Mouse (Mus musculus) left cerebral cortex, postnatal 10 days (tissue): ENCODE data around the gene Trank1. TPM values are rescaled to one million over a fixed set of nuclear protein-coding genes. Genes with fewer than 3 reads are reported as not detected.

Source experiments
- DNase-seq, 2 experiments: peaks; one replicate each; pipeline ENCODE4 v3.0.0; 2021 to 2022; ENCODE audit warnings: low spot score in 2 of 2, mixed read lengths in 1 of 2; ENCODE audit errors: extremely low spot score in 1 of 2
- intact Hi-C: fragments of 180-260 bp; cut with DNase I; formaldehyde crosslinking; loops from one replicate; pipeline ENCODE4 v1.15.1; 2025
- total RNA-seq, 2 experiments: library from RNA; stranded (reverse); gene quantifications; 2 replicates each; pipeline ENCODE4 v1.2.3; 2021

Gene Trank1
- total RNA-seq, result 100 to 1,000 TPM; 189 to 196 TPM

DNA sequence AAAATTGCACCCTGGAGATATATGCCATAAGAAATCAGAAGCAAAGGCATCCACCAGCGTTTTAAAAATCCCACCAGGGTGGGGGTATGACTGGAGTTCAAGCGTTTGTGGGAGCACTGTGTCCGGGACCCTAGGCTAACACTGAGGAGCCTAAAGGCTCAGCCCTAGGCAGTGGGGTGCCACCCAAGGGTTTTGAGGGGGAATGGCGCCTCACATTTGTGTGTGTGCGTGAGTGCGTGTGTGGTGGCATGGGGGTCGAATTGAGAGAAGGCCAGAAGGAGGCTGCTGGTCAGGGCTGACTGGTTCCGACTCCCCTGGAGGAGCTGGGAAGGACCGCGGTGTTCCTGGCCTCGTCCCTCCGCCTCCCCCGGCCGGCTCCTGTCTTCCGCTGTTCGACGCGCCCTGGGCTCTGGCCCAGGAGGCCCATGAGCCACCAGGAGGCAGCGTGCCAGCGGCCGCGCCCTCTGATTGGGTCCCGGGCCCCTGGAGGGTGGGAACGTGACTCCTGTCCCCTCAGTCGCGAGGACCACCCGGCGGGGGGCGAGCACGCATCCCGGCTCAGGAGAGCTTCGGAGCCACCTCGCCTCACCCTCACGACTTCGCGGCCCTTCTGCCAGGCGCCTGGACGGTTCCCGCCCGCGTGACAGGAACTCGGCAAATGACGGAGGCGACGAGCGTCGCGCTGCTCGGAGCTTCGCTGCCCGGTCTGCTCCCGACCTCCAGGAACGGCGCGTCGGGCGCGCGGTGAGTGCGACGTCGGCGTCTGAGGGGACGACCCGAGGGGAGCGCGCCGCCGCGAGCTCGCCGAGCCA lies at the start of gene Trank1:
TSS of gene Trank1 (plus strand) at position 709 of the 812 bp plus-strand sequence.
- intact Hi-C loops, result no loop called here

DNA sequence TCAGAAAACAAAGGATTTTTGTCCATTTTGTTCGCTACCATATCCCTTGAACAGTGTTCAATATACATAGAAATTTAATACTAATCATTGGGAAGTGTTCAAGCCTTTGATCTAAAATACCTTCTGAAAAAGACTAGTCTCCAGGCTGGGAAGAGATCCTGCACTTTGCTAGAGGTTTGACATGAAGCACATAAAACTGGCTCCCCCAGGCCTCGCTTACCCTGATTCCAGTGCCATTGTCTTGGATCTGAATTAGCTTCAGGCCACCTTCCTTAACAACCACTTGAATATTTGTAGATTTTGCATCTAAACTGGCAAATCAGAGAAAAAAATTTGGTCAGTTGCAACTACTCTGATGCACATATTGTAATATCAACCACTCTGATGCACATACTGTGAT lies 43.5 kb upstream of the Trank1 start:
- DNase-seq, result no peak
- intact Hi-C loops, result no loop called here

More for the DNA sequence above, at the start of gene Trank1:
- DNase-seq, result peak in 1 of 2 experiments; percentile 70

DNA sequence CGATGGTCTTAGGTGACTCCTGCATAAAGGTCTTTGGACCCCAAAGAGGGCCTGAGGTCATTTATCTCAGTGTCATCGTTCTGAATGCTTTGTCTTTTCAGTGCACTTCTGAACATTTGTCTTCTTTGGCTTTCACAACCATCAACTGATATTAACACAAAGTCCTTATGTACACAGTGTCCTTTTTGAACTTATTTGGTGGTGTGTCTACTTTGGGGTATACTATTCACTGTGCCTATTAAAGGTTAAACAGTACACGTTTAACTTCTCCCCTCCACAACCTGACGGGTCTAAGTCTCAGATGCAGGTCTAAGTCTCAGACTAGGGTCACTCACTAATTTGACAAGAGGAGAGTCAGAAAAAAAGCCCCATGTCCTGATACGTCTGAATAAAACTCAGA lies 40.9 kb upstream of the Trank1 start:
- intact Hi-C loops, result no loop called here
- no peak for DNase-seq

DNA sequence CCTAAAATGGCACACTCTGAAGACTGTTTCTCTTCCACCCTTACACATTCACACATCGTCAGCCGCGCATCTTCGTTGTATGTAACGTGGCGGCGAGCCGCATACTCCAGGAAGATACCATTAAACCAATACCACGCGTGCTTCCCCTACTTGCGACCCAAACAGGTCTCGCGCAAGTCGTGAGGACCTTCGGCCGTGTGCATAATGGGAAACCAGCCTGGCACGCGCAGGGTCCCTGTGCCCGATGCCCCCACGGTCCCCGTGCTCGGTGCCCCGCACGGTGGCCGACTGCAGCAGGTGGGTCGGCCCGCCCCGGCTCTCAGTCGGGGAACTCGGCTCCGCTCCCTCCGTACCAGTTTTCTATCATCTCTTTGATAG lies 40.5 kb upstream of the Trank1 start:
- intact Hi-C loops, result no loop called here
- DNase-seq, result peak in 1 of 2 experiments; percentile 83

DNA sequence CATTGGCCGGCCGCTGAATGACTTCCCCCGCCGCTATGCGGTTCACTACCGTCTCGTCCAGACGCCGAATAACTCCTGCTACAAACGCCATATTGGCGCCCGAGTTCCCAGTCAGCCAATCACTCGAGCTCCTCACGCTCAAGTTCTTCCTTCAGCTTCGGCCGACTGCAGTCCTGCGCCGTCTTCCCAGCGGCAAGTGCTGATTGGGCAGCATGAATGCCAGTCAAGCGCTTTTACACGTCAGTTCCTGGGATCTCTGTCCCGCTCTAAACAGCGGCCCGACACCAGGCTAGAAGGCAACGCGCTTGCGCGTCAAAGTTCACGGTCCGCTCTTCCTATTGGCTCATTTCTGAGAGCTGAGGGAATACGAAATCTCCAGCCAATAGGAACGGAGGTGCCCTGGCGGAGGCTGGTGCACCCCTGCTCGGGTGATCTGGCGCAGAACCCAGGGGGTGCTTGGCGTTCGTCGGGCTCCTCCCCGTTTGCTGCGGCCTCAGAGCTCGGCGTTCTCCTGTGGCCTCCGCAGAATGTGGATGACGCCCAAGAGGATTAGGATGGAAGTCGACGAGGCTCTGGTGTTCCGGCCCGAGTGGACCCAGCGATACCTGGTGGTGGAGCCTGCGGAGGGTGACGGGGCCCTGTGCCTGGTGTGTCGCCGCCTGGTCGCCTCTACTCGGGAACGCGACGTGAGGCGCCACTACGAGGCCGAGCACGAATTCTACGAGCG lies 39.9 kb upstream of the Trank1 start, which contains the start of the genes Mlh1 and Epm2aip1:
TSS of gene Mlh1 (minus strand) at position 358 of the 727 bp plus-strand sequence.
TSS of gene Epm2aip1 (plus strand) at position 496 of the 727 bp plus-strand sequence.
- peak; percentile 99 to 100 for DNase-seq
- intact Hi-C loops, result no loop called here

DNA sequence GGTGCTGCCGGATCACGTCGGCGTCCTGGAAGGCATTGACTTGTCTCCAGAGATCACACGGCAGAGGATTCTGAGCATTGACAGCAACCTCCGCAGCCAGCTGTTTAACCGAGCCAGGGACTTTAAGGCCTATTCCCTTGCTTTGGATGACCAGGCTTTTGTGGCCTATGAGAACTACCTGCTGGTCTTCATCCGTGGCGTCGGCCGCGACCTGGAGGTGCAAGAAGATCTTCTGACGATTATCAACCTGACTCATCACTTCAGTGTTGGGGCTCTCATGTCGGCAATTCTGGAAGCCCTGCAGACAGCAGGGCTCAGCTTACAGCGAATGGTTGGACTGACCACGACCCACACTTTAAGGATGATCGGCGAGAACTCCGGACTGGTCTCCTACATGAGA lies 39.2 kb upstream of the Trank1 start:
- no peak for DNase-seq
- intact Hi-C loops, result no loop called here

DNA sequence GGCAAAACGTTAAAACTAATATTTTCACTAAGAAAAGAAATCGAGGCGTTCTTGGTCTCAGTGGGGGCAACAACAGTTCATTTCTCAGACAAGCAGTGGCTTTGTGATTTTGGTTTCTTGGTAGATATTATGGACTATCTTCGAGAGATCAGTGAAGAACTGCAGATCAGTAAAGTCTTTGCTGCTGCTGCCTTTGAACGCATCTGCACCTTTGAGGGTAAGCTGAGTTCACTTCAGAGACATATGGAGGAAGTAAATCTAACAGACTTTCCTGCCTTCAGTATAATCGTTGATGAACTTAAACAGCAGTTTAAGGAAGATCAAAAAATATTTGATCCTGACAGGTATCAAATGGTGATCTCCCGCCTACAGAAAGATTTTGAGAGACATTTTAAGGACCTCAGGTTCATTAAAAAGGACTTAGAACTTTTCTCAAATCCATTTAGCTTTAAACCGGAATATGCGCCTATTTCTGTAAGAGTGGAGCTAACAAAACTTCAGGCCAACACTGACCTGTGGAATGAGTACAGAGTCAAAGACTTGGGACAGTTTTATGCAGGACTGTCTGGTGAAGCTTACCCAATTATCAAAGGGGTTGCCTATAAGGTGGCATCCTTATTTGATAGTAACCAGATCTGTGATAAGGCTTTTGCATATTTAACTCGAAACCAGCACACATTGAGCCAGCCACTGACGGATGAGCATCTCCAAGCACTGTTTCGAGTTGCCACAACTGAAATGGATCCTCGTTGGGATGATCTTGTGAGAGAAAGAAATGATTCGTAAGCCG lies 38.3 kb upstream of the Trank1 start:
- intact Hi-C loops, result no loop called here
- no peak for DNase-seq

DNA sequence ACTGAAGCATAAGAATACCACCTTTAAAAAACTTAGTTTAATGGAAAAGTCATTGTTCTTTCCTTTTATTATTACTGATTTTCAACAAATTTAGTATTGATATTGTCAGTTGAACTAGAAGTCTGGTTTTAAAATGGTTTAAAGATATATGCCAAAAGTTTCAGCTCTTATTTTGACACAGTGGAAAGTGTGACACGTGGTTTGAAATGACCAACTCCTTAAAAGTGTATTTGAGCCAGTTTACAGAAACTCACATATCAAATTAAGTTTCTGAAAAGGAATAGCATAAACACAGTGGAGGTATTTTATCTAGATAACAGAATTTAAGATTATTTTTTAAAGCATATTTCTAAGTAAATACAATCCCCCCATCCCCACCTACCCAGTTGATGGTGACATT lies 37.6 kb upstream of the Trank1 start:
- intact Hi-C loops, result no loop called here
- no peak for DNase-seq

DNA sequence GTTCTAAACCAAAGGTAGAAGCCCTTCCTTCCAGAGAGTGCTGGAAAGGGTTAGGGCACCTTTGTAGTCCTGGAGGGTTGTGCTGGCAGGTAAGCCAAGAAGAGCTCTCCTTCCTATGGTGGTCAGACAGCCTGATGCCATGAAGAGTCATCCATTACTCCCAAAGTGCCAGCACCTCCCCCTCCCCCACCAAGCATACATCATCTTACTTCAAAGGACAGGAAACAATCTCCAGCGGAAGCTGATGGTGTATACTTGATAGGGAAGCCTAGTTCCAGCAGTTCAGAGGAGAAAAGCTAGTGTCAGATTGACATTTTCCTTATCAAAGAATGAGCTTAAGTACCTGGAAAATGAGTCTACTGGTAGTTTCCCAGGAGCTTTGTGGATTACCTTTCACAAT lies 36.4 kb upstream of the Trank1 start:
- peak in 1 of 2 experiments; percentile 39 for DNase-seq
- intact Hi-C loops, result no loop called here

DNA sequence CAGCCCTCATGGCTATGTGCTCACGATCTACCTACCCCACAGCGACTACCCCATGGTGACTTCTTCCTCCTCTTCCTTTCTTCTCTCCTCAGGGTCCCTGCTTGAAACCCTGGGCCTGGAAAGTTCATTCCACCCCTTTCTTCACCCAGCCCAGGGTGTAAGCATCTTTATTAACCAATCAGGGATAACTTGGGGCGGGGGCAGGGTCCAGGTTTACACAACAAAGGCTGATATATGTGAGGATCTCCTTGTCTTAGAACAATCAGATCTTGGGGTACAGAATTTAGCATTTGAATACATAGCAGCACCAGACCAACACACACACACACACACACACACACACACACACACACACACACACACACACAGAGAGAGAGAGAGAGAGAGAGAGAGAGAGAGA lies 26.5 kb upstream of the Trank1 start:
- intact Hi-C loops, result no loop called here
- DNase-seq, result no peak

DNA sequence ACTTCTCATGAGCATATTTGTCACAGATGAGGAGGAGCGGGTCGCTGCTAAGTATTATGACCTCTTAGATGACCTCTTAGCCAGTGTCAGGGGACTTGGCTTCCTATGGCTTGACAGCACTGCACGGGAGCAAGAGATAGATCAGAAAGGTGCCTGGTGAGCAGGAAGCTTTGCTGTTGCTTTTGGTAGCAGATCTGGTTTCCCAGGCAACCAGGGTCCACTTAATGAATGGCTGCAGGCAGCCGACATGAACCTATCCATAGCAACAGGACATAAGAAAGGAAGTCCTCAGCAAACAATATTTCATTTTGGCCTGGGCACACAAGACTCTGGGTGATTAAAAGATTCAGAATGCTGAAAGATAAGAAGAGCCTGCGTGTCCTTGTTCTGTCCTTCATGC lies 25.9 kb upstream of the Trank1 start:
- DNase-seq, result no peak
- intact Hi-C loops, result no loop called here

DNA sequence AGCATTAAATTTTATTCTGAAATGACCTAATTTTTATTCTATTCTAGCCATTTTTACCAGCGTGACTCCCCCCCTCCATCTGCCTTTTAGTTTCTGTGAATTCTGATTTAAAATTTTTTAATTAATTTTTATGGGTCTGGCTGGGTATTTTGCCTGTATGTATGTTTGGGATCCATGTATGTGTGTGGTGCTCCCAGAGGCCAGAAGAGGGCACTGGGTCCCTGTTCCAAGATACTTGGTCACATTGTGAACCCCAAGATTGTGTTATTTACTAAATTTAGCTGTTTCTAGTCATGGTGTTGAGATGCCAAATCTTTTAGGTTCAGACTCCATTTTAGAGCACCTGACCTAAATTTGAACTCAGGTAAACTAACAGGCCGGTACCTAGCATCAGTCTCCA lies 25.1 kb upstream of the Trank1 start:
- intact Hi-C loops, result no loop called here
- DNase-seq, result no peak

DNA sequence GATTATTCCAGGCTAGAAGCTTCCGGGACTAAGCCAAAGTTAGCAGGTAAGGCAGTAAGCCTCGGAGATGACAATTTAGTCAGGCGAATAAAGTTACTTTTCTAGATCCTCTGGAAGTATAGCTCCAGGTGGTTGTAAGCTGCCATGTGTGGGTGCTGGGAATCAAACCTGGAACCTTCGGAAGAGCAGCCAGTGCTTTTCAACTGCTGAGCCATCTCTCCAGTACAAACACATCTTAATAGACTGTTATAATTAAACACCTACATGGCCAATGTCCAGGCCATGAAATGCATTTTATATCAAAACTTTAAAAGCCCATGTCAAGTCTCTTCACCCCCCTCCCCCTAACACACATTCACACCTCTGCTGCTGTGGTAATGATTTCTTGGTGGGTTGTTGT lies 23.6 kb upstream of the Trank1 start:
- DNase-seq, result no peak
- intact Hi-C loops, result no loop called here

DNA sequence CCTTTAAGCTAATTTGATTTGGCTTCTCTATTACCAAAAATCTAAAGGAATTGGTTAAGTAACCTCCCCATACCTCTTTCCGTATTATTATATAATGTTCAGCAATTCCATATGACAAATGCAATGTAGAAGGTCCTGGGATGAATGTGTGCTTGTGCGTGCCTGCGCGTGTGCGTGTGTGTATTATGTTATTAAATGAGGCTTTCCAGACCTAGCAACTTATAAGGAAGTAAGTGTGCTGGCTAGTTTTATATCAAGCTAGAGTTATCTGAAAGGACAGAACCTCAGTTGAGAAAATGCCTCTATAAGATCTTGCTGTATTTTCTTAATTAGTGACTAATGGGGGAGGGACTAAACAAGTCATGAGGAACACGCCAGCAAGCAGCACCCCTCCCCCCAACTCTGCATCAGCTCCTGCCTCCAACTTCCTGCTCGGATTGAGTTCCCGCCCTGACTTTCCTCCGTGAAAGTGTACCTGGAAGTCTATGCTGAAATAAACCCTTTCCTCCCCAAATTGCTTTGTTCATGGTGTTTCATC lies 22.2 kb upstream of the Trank1 start:
- intact Hi-C loops, result no loop called here
- DNase-seq, result peak in 1 of 2 experiments; percentile 64

DNA sequence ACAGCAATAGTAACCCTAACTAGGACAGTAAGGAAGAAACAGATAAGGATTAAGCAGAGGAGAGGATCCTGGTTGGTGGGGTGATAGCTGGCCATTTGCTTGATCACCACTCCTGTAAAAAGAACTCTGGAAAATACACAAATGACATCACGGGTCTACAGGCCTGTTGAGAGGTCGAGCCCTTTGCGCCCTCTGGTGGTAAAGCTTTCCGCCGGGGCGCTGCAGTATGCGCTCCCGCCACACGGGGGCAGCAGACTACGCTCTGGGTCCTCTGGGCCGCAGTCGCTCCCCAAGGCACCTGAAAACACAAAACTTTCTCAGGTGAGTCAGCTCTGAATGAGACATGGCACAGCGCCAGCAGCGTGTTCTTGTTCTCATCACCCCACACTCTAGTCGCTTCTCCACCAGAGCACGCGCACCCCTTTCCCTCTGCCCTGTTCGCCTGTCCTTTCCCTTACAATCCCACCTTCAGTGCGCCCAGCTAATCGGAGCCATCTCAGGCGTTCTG lies 21.7 kb upstream of the Trank1 start:
- DNase-seq, result peak; percentile 76 to 82
- intact Hi-C loops, result loop anchor here (5.0 kb wide), 1 partner anchor 187 kb away; no protein-coding TSS in a partner anchor

DNA sequence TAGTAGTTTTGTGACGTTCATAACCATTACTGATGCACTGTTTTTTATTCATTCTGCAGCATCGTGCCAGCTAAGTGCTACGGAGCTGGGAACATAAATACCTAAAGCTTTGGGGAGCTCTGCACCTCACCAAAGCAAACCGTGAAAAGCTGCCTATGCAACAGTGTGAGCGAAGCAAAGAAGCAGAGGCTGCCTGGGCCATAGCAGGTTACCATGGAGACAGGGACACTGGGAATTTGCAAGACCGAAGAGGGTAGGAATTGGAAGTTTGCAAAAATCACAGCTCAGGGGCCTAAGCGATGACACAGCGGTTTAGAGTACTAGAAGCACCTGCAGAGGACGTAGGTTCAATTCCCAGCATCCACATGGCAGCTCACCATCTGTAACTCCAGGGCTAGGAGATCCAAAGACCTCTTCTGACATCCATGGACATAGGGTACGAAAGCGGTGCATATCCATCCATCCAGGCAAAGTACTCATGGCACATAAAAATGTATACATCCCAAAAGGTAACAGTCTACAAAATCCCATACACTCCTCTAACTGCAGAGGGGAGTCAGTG lies 20.9 kb upstream of the Trank1 start:
- DNase-seq, result no peak
- intact Hi-C loops, result loop anchor here (5.0 kb wide), 1 partner anchor 187 kb away; no protein-coding TSS in a partner anchor

DNA sequence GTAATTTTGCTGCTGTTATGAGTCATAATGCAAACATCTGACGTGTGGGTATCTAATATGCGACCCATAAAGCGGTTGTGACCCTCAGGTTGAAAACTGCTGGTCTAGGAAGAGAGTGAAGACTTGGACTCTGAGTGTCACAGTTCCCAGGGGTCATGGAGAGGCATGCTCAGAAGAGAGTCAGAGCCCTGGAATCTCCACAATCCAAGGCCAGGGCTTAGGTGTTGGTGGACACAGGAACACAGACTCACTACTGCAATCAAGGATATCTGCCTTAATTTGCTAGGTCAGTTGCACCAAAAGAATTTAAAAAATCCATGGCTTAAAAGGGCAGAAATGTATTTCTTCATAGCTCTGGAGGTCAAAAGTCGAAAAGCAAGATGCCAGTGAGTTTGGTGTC lies 18.3 kb upstream of the Trank1 start:
- intact Hi-C loops, result loop anchor here (5.0 kb wide), 1 partner anchor 184 kb away; no protein-coding TSS in a partner anchor
- no peak for DNase-seq

DNA sequence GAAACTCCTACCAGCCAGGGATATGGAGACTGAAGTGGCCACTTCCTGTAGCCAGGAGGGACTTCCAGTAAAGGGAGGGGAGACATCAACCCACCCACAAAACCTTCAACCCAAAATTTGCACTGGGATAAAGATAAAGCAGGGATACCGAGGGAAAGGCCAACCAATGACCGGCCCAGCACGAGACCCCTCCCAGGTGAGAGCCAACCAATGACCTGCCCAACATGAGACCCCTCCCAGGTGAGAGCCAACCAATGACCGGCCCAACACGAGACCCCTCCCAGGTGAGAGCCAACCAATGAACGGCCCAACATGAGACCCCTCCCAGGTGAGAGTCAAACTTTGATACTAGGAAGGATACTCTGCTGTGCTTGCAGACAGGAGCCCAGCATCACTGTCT lies 16.6 kb upstream of the Trank1 start:
- intact Hi-C loops, result loop anchor here (5.0 kb wide), 1 partner anchor 182 kb away; no protein-coding TSS in a partner anchor
- DNase-seq, result no peak
